Mouse (Mus musculus) urinary bladder, postnatal 4 days (tissue): ENCODE results near the gene Mark1.

Experiments used
- DNase-seq, 2 experiments: peaks; one replicate each; pipeline ENCODE4 v3.0.0; 2021 to 2022; ENCODE audit warnings: low spot score in 2 of 2

The Mark1 gene

DNA sequence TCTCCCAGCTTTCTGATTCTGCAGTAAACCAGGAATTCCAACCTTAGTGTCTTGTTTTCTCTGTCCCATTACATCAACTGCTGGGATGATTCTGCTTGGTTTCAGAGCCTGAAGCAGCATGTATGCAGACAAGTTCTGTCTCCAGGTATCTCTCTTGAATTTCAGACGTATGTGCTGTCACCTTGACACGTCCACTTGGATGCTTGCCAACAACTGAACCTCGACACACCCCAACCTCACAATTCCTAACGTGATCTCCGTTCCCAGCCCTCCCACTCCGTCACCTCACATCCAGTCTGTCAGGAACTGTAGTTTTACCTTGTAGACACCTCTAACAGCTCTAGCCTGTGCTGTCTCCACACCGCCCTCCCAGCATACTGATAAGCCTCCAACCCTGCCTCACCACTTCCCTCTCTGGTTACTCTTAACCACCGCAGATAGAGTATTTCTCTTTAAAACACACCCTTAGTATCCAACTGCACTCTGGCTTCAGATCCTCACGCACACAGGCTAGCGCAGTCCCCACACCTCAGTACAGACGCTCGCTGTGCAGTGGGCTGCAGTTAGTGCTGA is 36.2 kb downstream of the Mark1 start:
- DNase-seq = no peak

- DNase-seq = no peak
Observed at GRCm38 (mm10) chr1:184961853-184962252, 37.5 kb downstream of the Mark1 start.

- no peak for DNase-seq
Observed at GRCm38 (mm10) chr1:184958818-184959217, 40.6 kb downstream of the Mark1 start.

DNA sequence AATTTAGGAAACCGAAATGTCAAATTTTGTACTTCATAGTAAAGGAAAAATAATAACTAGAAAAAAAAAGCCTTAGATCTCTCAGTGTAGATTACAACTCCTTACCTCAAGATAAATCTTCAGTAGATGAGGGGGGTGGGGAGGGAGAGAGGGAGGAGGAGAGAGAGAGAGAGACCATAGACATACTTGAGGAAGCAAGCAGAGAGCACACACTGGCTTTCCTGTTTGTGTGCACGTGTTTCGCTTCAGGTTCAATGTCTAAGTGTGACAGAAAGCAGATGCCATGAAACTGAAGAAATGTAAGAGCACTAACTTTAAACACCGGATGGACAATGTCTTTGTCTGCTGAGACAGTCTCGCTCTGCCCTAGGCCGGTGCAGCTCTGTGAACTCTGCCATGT is 41.0 kb downstream of the Mark1 start:
- DNase-seq = no peak

DNA sequence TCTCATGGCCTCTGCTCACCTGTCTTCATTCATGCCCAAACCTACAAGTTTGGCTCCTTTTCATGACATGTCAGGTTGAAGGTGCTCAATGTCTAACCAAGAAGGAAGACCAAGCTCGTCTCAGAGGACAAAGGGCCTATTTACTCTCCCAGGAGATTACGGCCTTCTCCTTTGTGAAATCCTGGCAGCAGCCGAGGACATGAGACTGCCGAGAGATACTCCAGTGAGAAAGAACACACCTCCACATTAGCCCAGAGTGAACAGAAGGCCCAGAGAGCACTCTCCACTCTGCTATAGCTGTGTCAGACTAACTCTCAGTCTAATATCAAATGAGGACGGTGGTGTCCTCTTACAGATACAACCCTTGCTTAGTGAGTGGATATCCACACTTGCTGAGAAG is 47.6 kb downstream of the Mark1 start:
- no peak for DNase-seq

DNA sequence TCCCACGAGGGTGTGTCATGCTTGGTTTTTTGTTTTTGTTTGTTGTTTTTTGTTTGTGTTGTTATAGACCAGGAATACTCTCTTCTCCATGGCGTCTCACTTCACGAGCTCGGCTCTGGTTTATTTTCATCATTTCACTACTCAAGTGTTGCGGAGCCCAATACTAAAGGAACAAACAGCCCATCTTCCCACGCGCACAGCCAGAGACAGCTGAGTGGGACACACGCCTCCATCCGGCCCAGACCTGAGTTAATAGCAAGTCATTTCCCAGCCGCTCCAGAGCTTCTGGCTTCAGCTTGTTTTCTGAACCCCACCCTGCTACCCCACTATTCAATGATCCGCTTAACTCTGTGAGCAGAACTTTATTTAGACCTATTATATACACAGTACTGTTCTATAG is 48.3 kb downstream of the Mark1 start:
- DNase-seq = no peak

DNA sequence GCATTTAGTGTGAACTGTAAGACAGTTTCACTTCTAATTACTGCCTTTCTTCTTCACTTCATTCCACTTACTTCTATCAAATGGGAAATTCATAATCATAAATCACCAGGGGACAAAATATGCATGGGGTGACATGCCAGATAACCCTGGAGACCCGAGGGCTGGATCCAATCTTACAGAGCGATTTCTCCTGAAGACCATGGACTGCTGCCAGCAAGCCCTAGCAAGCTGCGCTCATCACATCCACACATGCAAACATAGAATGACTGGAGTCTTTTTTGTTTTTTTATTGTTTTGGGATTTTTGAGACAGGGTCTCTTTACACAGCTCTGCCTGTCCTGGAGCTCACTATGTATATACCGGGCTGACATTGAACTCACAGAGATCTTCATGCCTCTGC is 61.3 kb downstream of the Mark1 start:
- no peak for DNase-seq

DNA sequence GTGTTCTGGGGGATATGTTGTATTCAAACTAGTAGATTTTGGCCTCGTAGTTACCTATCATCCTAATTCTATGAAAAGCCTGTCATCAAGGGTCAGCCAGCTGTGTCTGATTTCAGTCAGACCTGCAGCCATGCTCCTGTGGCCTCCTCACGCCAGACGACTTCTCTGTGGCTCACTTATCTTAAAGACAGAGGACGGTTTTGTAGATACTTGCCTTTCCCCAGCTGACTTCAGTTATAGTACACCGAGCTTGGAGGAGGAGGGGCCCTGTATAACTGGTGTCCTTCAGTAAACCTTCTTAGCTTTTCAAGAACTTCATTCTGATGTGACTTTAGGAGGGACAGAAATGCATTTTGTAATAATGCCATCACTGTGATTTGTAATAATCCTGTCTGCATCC is 63.4 kb downstream of the Mark1 start:
- no peak for DNase-seq

DNA sequence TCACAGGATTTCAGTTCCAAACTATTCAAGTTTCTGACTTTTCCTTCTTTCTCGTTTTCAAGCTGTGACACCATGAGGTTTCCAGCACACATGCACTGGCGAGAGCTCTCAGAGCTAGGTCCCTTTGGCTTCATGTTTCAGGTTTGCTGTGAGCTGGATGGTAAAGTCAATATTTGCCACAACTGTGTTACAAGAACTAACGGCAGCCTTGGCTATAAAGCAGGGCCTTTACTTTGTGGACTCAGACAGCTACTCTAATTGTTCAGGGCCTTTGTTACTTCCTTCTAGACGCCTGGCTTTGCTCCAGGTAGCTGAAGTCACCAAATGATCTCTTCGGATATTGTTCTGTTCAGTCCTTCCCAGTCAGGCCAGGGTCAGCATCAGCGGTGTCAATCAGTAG is 63.9 kb downstream of the Mark1 start:
- no peak for DNase-seq

- no peak for DNase-seq
Observed at GRCm38 (mm10) chr1:184931097-184931496, 68.3 kb downstream of the Mark1 start.

- DNase-seq = no peak
Observed at GRCm38 (mm10) chr1:184928382-184928781, 71.0 kb downstream of the Mark1 start.

- no peak for DNase-seq
Observed at GRCm38 (mm10) chr1:184927911-184928310, 71.5 kb downstream of the Mark1 start.

GRCm38 (mm10) chr1:184922824-184923223 is 76.5 kb downstream of the Mark1 start:
- DNase-seq = no peak

- DNase-seq = no peak
Observed at GRCm38 (mm10) chr1:184920057-184920456, 79.3 kb downstream of the Mark1 start.

DNA sequence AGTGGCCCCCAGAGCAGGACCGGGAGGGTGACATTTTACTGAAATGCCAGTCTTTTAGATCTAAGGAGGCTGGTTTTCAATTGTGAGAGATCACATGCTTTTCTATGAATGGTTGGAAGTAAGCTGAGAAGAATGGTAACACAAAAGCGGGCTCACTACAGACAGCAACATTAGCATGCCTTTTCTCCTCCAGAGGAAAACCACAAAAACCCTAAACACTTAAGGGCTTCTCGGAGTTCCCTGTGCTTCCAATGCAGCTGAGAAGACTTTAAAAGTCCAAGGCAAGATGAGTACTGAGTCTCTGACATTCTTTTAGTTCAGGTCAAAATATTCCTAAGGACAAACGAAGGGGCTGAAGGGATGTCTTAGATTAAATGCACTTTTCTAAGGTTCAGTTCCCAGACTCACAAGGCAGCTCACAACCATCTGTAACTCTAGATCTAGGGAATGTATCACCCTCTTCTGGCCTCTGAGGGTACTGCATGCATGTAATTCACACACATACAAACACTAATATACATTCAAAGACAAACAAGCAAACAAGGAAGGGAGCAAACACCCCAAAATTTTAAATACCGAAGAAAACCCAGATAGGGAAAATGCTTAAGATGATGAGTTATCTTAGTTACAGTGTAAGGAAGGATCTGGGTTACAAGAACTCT is 81.0 kb downstream of the Mark1 start:
- DNase-seq = no peak

DNA sequence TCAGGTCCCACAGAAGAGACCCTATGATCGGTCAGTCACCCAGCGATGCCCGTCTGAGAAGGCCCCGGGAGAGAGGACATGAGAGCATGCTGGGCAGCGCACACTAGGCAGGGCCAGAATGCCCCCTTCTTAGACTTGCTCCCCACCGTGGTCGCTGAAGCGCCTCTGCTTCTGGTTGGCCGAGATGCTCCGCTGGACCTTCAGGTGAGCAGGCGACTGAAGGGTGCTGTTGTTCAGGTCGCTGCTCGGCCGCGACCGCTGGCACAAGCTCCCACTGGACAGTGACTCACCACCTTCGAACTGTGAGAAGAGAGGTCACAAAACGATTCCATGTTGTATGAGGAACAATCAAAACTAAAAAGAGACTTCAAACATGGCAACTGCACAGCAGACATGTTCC is 87.0 kb downstream of the Mark1 start:
- no peak for DNase-seq

DNA sequence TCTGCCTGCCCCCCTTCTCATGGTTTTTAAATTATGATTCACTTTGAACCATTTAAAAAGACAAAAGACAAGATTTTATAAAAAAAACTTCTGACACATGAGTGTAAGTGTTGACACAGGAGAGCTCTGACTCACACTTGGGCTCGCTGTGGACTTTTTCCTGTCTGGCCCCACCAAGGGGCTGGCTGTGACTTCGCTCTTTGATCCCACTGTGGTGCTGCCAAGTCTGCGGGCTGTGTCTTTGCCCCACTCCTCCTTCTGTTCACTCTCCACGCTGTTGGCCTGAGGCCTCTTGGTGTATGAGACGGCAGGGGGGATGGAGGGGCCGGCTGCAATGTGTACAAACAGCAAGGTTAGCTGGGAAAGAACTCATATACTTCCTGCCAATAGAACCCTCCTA is 87.5 kb downstream of the Mark1 start:
- DNase-seq = no peak

GRCm38 (mm10) chr1:184908558-184908957 is 90.8 kb downstream of the Mark1 start:
- no peak for DNase-seq

GRCm38 (mm10) chr1:184905904-184906745 is 93.2 kb downstream of the Mark1 start:
- no peak for DNase-seq

DNA sequence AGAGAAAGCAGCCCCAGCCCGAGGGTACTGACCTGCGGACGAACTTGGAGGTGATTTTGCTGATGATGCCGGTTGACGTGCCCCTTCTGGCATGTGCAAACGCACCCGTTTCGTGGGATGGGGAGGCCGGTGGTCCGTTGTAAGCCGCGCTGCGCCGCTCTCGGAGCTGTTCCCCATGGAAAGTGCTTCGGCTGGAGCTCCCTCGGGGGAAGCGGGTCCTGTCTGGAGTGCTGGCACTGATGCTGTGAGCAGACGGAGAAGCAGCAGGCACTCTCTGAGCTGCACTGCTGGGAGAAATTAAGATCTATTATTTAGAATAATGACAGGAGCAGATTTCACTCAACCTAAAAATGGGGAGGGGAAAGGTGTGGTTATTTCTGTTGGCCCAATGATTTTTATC is 94.0 kb downstream of the Mark1 start:
- no peak for DNase-seq

GRCm38 (mm10) chr1:184903697-184904096 is 95.7 kb downstream of the Mark1 start:
- no peak for DNase-seq

DNA sequence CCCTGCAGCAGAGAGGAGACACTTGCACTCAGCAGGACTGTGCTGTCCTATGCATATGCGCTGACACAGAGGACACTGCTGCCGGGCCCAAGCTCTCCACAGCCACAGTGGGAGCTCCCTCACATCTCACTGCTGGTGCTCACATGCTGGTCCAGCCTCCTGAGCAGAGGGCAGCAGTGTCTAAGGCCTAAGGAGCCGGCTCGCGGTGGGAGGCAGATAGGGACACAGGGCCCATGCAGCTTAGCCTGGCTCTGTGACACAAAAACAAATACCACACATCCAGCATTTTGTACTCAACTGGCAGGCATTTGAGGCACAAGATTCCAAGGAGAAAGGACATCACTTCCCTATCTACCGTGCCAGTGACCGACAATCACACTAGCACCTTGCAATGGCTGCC is 96.5 kb downstream of the Mark1 start:
- no peak for DNase-seq

- DNase-seq = no peak
Observed at GRCm38 (mm10) chr1:184897350-184897749, 102.0 kb downstream of the Mark1 start.
